Mouse (Mus musculus) gastrocnemius, postnatal 4 days (tissue): ENCODE measurements around the gene Afap1. TPM values are rescaled to one million over a fixed set of nuclear protein-coding genes. Genes with fewer than 3 reads are reported as not detected.

Experiments used
- DNase-seq, 2 experiments: peaks; one replicate each; pipeline ENCODE4 v3.0.0; 2021 to 2022; ENCODE audit warnings: low spot score in 2 of 2, mixed read lengths in 2 of 2
- total RNA-seq, 2 experiments: library from RNA; stranded (reverse); gene quantifications; 2 replicates each; pipeline ENCODE4 v1.2.3; 2021

Afap1 gene
- total RNA-seq, 2 experiments from 2014 or later, result 44.5 to 48.0 TPM

- no peak for DNase-seq
Measured at GRCm38 (mm10) chr5:35896556-35896955, 3.4 kb downstream of the Afap1 start.

DNA sequence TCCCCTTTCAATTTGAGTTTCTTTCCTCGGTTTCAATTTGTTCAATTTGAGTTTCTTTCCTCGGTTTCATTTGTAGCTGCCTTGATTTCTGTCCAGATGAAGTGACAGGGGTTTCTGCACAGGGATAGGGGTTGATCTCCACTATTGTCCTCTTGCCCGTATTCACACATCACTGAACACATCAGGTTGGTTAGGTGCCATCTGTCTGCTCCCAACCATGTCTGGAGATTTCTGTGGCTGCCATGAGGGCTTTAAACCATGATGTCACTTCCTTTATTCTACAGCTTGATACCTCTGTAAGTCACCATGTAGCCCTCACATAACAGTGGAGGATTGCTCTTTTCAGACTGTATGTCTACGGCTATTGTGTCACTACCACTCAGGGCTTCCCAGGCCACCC is 4.0 kb downstream of the Afap1 start:
- DNase-seq, result no peak

GRCm38 (mm10) chr5:35898114-35898513 is 5.0 kb downstream of the Afap1 start:
- no peak for DNase-seq

DNA sequence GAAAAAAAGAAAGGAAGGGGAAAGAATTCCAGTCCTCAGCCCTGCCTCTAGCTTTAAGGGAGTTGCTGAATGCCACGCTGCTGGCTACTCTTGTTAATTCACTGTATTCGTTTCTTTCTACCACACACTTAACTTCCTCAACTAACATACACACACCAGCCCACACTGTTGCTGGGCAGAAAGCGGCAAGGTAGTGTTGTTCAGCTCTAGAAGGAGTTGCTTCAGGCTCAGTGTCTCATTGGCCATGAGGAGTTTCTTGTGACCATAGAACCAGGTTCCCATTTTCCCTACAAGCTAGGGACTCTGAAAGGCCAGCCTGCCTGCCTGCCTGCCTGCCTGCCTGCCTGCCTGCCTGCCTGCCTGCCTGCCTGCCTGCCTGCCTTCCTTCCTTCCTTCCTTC is 5.9 kb downstream of the Afap1 start:
- no peak for DNase-seq

DNA sequence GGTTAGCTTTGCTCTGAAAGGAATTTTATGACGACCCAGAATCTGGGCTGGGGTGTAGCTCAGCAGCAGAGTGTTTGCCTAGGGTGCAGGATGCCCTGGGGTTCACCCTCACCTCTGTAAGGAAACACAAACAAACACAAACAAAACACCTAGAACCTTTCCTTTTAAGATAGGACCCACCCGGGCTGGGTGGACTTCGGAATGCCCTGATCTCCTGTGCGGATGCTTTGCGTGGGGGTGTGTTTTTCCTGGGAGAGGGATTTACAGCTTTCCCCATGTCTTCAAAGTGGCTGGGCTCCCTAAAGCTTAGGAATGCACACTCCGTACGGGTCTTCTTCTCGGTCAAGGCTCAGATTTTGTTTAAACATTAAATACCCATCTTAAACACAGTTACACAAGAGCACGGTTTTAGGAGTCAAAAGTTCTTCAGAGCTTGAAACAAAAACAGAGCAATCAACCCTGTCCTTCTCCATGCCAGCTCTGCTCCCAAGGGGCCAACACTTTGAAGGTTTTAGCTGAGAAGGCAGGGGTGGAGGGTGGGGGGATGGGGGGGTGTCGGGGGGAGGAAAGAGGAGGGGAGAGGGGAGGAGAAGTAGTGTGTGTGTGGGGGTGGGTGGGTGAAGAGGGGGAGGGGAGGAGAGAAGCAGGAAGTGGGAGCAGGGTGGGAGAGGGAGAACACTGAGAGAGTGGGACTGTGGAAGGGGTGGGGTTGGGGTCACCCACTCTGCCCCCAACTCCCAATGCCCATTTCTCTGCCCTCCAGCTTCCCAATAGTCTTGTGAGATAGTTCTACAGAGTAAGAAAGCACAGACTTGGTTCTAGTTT is 7.5 kb downstream of the Afap1 start:
- DNase-seq, result no peak

DNA sequence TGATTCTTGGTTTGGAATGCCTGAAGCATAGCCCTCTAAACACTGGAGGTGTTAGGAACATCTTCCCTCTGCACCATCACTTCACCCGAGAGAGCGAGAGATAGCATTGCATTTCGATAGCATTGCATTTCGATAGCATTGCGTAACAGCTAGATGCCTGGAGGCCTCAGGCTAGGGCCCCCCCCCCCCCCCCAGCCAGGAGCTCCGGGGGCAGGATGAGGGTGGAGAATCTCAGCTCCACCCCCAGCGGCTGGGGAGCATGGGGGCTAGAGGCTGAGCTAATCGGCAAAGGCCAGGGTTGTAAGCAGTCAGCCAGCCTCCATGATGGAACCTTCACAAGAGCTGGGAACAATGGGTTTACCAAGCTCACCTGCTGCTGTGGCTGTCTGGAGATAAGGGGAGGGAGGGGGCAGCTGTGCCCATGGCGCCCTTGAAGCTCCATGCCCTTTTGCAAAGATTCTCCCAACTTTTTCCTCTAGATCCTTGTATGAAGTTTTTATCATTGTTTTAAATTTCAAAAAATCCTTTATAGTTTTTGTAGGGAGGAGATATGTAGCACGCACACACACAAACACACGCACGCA is 8.2 kb downstream of the Afap1 start:
- DNase-seq, result no peak

DNA sequence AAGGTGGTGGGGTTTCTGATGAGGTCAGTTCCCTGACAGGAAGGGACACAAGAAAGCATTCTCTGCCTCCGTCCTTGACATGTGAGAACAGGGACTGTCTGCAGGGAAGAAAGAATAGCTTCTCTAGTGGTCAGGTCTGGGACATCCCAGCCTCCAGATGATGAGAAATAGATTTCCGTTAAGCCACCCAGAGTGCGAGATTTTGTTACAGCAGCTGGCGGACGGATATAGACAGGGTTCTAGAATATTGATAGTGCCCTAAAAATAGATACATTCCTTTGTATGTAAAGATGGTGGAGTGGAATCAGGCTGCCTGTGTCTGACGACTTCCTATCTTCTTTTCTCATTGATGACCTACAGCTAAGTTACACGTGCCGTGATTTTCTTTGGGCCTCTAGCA is 10.3 kb downstream of the Afap1 start:
- DNase-seq, result no peak

- no peak for DNase-seq
Measured at GRCm38 (mm10) chr5:35905283-35905682, 12.2 kb downstream of the Afap1 start.

- DNase-seq, result no peak
Measured at GRCm38 (mm10) chr5:35907090-35907489, 14.0 kb downstream of the Afap1 start.

DNA sequence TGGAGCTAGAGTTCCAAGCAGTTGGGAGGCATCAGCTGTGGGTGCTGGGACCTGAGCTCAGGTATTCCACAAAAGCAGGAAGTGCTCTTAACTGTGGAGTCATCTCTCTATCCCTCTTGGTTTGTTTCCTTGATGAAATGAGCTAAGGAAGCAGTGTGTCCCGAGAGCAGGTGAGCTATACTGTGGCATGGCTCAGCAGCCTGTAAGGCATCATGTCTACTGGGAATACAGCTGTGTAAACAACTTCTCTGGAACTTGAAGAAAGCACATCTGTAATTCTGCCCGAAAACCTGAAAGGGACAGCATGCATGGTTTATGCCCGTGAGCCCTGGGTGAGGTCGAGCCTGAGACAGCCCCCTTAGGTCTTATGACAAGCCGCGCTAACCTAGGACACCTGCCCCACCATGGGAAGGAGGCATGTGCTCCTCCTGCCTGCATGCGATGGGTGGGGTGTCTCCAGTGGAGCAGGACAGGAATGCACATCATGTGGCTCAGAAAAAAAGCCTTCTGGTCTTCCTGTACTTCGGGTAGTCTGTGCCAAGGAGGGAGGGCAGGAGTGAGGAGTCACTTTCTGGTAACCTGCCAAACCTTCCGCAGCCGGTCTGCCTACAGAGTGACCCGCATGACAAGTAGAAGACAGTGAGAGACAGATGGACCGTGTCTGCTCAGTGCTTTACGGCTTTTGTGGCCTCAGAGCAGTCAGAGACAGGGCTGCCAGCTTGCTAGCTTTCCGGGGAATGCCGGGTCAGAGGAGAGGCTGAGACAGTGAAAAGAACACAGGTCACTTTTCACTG is 14.7 kb downstream of the Afap1 start:
- DNase-seq, result peak; percentile 41 to 65

DNA sequence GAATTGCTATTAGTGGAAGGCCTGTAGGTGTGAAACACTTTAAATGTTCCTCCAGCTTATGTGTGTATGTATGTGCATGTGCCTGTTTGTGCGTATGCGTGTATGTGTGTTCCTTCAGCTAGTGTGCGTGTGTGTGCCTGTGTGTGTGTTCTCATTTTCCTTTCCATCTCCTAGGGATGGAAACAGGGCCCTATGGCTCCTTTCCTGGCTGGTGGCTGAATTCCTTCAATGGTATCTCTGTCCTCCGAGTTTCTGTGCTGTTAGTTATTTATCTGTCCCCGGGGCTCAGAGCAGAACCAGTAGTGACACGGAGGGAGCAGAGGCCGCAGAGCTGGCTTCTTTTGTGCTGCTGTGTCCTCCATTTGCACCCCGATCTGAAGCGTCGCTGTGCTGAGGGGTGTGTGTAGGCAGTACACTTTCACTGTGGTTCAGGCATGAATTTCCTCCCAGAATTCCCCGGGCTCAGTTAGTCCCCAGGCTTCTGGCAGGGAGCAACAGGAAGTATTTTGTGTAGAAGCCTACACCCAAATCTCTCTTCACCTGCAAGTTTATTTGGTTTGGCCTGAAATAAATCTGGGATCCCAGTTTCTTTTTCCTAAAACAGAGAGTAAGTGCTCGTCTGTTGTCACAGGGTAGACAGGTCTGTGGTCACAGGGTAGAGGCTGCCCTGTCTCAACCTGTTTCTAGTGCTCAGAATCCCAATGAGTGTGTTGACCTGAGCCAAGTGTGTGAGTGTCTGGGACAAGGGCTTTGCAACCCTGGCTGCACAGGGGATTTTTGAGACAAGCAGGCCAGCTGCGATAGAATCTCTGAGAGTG is 15.7 kb downstream of the Afap1 start:
- no peak for DNase-seq

GRCm38 (mm10) chr5:35915629-35916300 is 22.6 kb downstream of the Afap1 start:
- no peak for DNase-seq

DNA sequence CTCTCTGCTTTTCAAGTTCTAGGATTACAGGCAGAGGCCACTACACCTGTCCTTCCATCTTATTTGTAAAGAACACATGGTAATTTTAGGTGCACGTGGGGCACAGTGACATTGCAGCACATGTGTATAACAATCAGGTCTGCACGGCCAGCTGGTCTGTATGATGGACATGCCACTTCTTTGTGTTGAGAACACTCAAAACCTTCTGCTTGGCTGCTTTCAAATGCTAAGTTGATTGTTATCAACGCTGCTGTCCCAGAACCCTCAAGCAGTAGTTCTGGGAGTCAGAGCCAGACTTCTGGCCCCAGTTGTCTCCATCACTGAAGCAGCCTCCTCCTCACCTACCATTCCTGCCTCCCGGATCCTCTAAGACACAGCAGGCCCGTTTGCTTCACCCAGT is 23.5 kb downstream of the Afap1 start:
- DNase-seq, result no peak

GRCm38 (mm10) chr5:35918387-35918786 is 25.3 kb downstream of the Afap1 start:
- no peak for DNase-seq

GRCm38 (mm10) chr5:35920076-35920475 is 27.0 kb downstream of the Afap1 start:
- no peak for DNase-seq

DNA sequence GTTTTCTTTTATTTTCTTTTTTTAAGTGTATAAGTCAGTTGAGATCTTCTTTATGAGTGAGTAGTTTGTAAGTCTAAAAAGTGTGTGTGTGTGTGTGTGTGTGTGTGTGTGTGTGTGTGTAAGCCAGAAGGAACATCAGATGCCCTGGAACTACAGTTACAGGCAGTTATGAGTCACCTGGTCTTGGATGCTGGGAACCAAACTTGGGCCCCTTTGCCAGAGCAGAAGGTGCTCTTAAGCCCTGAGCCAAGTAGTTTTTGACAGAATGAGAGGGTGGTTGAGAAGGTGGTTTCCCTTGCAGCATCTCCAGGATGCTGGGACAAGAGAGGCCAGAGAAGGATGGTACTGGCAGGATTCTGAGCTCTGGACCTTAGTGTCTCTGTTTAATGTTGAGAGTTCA is 27.4 kb downstream of the Afap1 start:
- DNase-seq, result no peak

DNA sequence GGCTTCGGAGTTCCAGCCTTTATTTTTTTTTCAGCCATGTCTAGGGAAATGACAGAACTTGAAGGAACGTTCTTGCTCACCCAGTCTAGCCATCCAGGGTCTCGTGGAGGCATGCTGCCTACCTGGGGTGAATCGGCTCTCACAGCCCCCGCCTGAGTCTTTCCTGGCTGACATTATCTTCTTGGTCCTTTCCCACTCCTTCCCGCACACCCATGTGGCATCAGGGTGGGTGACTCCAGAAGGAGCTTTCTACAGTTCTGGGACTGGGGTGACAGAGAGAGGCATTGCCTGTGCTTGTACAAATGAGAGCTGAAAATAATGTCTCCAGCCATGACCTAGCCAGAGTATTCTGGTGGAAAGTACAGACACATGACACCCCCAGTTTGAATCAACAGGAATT is 28.0 kb downstream of the Afap1 start:
- DNase-seq, result no peak

- peak in 1 of 2 experiments; percentile 63 for DNase-seq
Measured at GRCm38 (mm10) chr5:35921595-35922254, 28.6 kb downstream of the Afap1 start.

DNA sequence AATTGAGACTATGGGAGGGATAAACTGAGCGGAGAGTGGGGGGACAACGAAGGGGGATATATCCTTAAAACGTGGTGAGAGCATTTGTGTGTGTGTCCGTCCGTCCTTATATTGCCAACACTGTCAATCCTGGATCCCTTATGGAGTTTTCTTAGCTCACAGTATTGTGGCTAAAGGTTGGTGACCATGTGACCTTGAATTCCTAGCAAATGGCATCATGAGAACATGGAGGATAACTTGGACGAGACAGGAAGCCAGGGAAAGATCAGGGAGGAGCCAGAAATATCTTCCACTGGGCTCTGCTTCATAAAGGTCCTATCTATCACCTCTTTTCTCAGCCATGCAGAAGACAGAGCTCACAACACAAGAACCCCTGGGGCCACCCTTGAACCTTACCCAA is 30.3 kb downstream of the Afap1 start:
- DNase-seq, result no peak

DNA sequence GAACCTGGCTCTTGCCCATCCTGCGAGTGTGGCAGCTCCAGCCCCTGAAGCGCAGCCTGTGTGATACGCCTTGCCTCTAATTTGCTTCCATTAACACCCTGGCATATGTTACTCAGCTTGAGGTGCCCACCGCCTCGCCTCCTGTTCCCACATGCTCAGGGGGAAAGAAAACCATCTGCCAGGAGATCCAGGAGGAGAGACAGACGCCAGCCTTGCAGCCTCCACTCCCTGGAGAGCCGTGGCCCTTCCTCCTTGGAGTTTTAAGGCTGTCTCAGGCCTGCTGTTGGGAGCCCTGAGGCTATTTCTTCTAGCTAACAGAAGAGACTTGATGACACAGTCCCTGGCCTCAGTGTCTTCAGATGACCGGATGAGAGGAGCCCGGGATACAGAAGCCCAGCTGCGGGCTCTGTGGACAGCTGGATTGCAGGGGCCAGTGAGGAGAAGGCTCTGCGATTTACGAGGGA is 32.1 kb downstream of the Afap1 start:
- DNase-seq, result peak in 1 of 2 experiments; percentile 47
